Mouse (Mus musculus) stomach, embryonic 14.5 days (tissue): ENCODE measurements around the gene Slc7a4. TPM values are rescaled to one million over a fixed set of nuclear protein-coding genes. Genes with fewer than 3 reads are reported as not detected.

Source experiments
- ATAC-seq: fragments of 200-750 bp; cut with Nextera tagmentation; 2 replicates; pipeline ENCODE4 v1.8.0; 2017; ENCODE audit warnings: low read depth, moderate TSS enrichment; ENCODE audit not compliant: insufficient number of reproducible peaks, insufficient read depth, low FRiP score
- H3K27ac ChIP-seq: fragments of 300-500 bp; sonication (generic); 2 replicates; pipeline ENCODE4 v1.5.1; 2014; ENCODE audit warnings: mild to moderate bottlenecking, low read length, moderate library complexity, mixed read lengths
- H3K27me3 ChIP-seq: fragments of 300-500 bp; sonication (generic); 2 replicates; pipeline ENCODE4 v1.6.1; 2014; ENCODE audit warnings: low read length, control low read depth, mixed read lengths; ENCODE audit not compliant: control insufficient read depth, insufficient read depth
- H3K36me3 ChIP-seq: fragments of 300-500 bp; sonication (generic); 2 replicates; pipeline ENCODE4 v1.6.1; 2014; ENCODE audit warnings: mild to moderate bottlenecking, control low read depth, low read length, moderate library complexity, mixed read lengths; ENCODE audit not compliant: control insufficient read depth, insufficient read depth
- H3K4me1 ChIP-seq: fragments of 300-500 bp; sonication (generic); 2 replicates; pipeline ENCODE4 v1.6.1; 2014; ENCODE audit warnings: low read length, control low read depth, mixed read lengths; ENCODE audit not compliant: control insufficient read depth, insufficient read depth
- H3K4me2 ChIP-seq: fragments of 300-500 bp; sonication (generic); replicated peaks from 2 replicates; pipeline ENCODE4 v1.6.1; 2014; ENCODE audit warnings: low read depth, low read length, control low read depth
- H3K4me3 ChIP-seq: fragments of 300-500 bp; sonication (generic); 2 replicates; pipeline ENCODE4 v1.5.1; 2014; ENCODE audit warnings: low read depth, low read length, control low read depth
- H3K9ac ChIP-seq: fragments of 300-500 bp; sonication (generic); replicated peaks from 2 replicates; pipeline ENCODE4 v1.6.1; 2014; ENCODE audit warnings: low read depth, mild to moderate bottlenecking, control low read depth, low read length, moderate library complexity, mixed read lengths
- H3K9me3 ChIP-seq: fragments of 300-500 bp; sonication (generic); 2 replicates; pipeline ENCODE4 v1.6.1; 2016; ENCODE audit warnings: low read depth, low read length, control low read depth; ENCODE audit not compliant: control insufficient read depth
- WGBS: fragments of 180-500 bp; shearing (Covaris S2); extraction: QIAGEN DNeasy Blood & Tissue Kit; methylation state at CpG from one replicate; pipeline ENCODE4 v1.1.7; 2014; 5-methylcytosine and 5-hydroxymethylcytosine counted together
- polyA plus RNA-seq: library from polyadenylated mRNA; unstranded; fragments of >200 nt; fragmentation: Nextera tagmentation; extraction: Ambion mirVana; gene quantifications from 2 replicates; pipeline ENCODE4 v1.2.1, GENCODE M21; 2014

The Slc7a4 gene
- polyA plus RNA-seq, 1 experiment from 2014 or later: 13.0 TPM

GRCm38 (mm10) chr16:17575870-17576824 is 6.9 kb downstream of the Slc7a4 start:
- Histone ChIP-seq H3K9me3 (no peaks in the 10 kb centered on the region), H3K27ac (no peak overlapping the region)

GRCm38 (mm10) chr16:17566186-17566585 is 16.8 kb downstream of the Slc7a4 start:
- H3K36me3 ChIP-seq: no peaks in the 10 kb centered on the region
- no peak overlapping the region for H3K4me3 ChIP-seq
- H3K27me3 ChIP-seq: no peaks in the 10 kb centered on the region
- no peak overlapping the region for H3K27ac ChIP-seq
- peaks cover 12% of the 10 kb centered on the region for H3K4me1 ChIP-seq
- H3K4me2 ChIP-seq: no peak overlapping the region
- no peak for ATAC-seq
- 20% methylated on average over 4 of the region's 4 CpGs for WGBS
- H3K9me3 ChIP-seq: no peaks in the 10 kb centered on the region
- H3K9ac ChIP-seq: no peak overlapping the region

More at GRCm38 (mm10) chr16:17575870-17576824, 6.9 kb downstream of the Slc7a4 start:
- 0 out of 2 replicates have a peak overlapping the region, but pooled peaks have one; percentile 18 for H3K9ac ChIP-seq
- peak overlapping the region; percentile 80 for H3K4me2 ChIP-seq
- ATAC-seq: peak; percentile 76
- WGBS: 14% methylated on average over 45 of the region's 45 CpGs
- H3K4me1 ChIP-seq: peaks cover 4% of the 10 kb centered on the region; the same call in 1 of the 2 replicates
- peak overlapping the region; percentile 55 for H3K4me3 ChIP-seq
- no peaks in the 10 kb centered on the region for H3K36me3 ChIP-seq
- peaks cover 11% of the 10 kb centered on the region; the same call in 1 of the 2 replicates for H3K27me3 ChIP-seq

GRCm38 (mm10) chr16:17564771-17565170 is 18.2 kb downstream of the Slc7a4 start:
- Histone ChIP-seq H3K9ac (no peak overlapping the region), H3K4me3 (no peak overlapping the region), H3K9me3 (no peaks in the 10 kb centered on the region), H3K4me1 (peaks cover 21% of the 10 kb centered on the region), H3K27me3 (no peaks in the 10 kb centered on the region), H3K36me3 (no peaks in the 10 kb centered on the region), H3K4me2 (no peak overlapping the region), H3K27ac (no peak overlapping the region)
- ATAC-seq: no peak
- WGBS: 60% methylated on average over 3 of the region's 3 CpGs

- no peak overlapping the region for H3K4me3 ChIP-seq
- H3K27ac ChIP-seq: no peak overlapping the region
- peaks cover 21% of the 10 kb centered on the region for H3K4me1 ChIP-seq
- H3K4me2 ChIP-seq: no peak overlapping the region
- no peak overlapping the region for H3K9ac ChIP-seq
- WGBS: 44% methylated on average over 2 of the region's 2 CpGs
- H3K36me3 ChIP-seq: no peaks in the 10 kb centered on the region
- no peaks in the 10 kb centered on the region for H3K27me3 ChIP-seq
- H3K9me3 ChIP-seq: no peaks in the 10 kb centered on the region
- no peak for ATAC-seq
Measured at GRCm38 (mm10) chr16:17564221-17564620, 18.8 kb downstream of the Slc7a4 start.

DNA sequence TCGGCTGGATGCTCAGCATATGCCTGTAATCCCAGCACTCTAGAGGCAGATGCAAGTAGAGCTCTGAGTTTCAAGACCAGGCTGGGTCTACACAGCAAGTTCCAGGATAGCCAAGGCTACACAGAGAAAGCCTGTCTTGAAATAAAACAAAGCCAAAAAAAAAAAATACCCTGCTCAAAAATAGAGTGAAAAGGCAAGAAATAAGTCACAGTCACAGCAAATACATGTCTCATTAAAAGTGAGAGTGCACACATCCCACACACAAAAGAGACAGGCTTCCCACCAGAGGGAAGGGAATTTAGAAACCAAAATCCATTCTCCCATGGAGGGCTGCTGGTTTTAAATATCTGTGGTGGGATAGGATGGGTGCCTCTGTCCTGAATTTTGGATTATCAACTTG is 19.4 kb downstream of the Slc7a4 start:
- Histone ChIP-seq H3K27ac (no peak overlapping the region), H3K27me3 (no peaks in the 10 kb centered on the region), H3K36me3 (no peaks in the 10 kb centered on the region), H3K4me1 (peaks cover 21% of the 10 kb centered on the region), H3K4me2 (no peak overlapping the region), H3K4me3 (no peak overlapping the region), H3K9me3 (no peaks in the 10 kb centered on the region), H3K9ac (no peak overlapping the region)
- 38% methylated on average over 1 of the region's 1 CpGs for WGBS
- no peak for ATAC-seq

DNA sequence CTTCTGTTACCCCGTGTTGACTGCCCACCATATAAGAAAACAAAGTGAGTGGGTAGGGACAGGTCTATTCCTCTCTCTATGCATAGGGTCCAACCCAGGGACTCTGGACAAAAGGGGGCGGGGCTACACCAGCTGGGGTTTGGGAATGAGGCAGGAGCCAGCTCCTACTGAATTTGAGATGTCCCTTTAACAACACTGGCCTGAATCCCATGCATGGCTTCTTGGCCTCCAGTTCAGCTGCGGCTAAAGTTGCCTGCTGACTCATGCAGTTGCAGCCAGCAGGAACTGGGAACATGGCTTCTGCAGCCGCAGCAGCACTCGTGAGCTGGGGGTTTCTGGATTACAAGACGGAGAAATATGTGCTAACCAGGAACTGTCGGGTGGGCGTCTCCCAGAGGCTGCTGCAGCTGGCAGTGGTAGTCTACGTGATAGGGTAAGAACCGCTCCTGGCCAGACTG is 21.2 kb downstream of the Slc7a4 start, which contains the start of gene P2rx6:
Gene P2rx6, plus strand, starts transcription at position 135 of the 458 bp plus-strand sequence.
- 3% methylated on average over 10 of the region's 10 CpGs for WGBS
- Histone ChIP-seq H3K27me3 (no peaks in the 10 kb centered on the region), H3K36me3 (no peaks in the 10 kb centered on the region), H3K9me3 (no peaks in the 10 kb centered on the region), H3K4me3 (peak within 1 kb of the TSS; percentile 22), H3K9ac (no peak within 1 kb of the TSS; the same call in 1 of the 2 replicates), H3K4me2 (peak within 1 kb of the TSS; percentile 60), H3K4me1 (peaks cover 26% of the 10 kb centered on the region), H3K27ac (peak within 1 kb of the TSS; percentile 73)
- peak; percentile 47; the same call in 1 of the 2 replicates for ATAC-seq

DNA sequence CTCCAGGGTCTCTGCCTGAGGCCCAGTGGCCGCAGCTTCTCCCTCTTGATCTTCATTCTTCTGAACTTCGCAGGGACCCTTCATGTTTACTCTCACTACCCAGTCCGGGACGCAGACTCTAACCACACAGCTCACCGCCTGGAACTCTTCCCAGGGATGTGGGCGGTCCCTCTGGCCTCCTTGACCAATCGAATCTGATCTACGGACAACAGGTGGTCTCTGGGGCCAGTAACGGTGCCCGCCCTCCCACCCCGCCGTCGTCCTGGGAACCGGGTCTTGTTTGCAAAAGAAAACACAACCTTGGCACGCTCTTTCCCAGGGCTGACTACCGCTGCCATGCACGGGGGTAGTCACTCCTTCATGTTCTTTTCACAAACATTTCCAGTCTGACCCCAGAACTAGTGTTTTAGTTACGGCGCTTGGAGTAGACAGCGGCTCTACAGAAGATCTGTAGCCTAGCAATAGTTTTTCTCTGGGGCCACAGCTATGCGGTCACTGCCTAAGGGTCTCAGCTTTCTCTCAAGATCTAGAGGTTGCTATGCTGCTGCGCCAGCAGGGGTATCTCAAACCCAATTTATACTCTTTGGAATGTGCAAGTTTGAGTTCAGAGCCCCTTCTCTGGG is 21.8 kb downstream of the Slc7a4 start, which contains the start of gene Lrrc74b:
Gene Lrrc74b, minus strand, starts transcription at position 120 of the 623 bp plus-strand sequence.
- Histone ChIP-seq H3K27me3 (no peaks in the 10 kb centered on the region), H3K9me3 (no peaks in the 10 kb centered on the region), H3K4me1 (peaks cover 26% of the 10 kb centered on the region), H3K36me3 (no peaks in the 10 kb centered on the region), H3K9ac (no peak within 1 kb of the TSS; the same call in 1 of the 2 replicates), H3K4me2 (peak within 1 kb of the TSS; percentile 60), H3K4me3 (peak within 1 kb of the TSS; percentile 22), H3K27ac (peak within 1 kb of the TSS; percentile 73)
- ATAC-seq: peak; percentile 87
- 1% methylated on average over 22 of the region's 22 CpGs for WGBS

- H3K4me2 ChIP-seq: no peak overlapping the region; the same call in 1 of the 2 replicates
- H3K27me3 ChIP-seq: no peaks in the 10 kb centered on the region
- H3K4me3 ChIP-seq: no peak overlapping the region
- H3K4me1 ChIP-seq: peaks cover 26% of the 10 kb centered on the region
- H3K9me3 ChIP-seq: no peaks in the 10 kb centered on the region
- no peaks in the 10 kb centered on the region for H3K36me3 ChIP-seq
- H3K9ac ChIP-seq: no peak overlapping the region
- ATAC-seq: no peak
- H3K27ac ChIP-seq: no peak overlapping the region
- 76% methylated on average over 9 of the region's 9 CpGs for WGBS
Measured at GRCm38 (mm10) chr16:17559396-17560027, 23.5 kb downstream of the Slc7a4 start.
